Mouse (Mus musculus) heart, adult 18-20 months (tissue): ENCODE data around the gene Mtln. TPM values are rescaled to one million over a fixed set of nuclear protein-coding genes. Genes with fewer than 3 reads are reported as not detected.

ENCODE experiments used
- DNase-seq, 2 experiments: peaks; one replicate each; pipeline ENCODE4 v3.0.0; 2021 to 2022; ENCODE audit warnings: mixed read lengths in 1 of 2
- long read RNA-seq, 2 experiments: library from polyadenylated mRNA; stranded (forward); transcript quantifications; one replicate each; pipeline ENCODE4 v2.0.0; 2021
- total RNA-seq, 2 experiments: library from RNA; stranded (reverse); gene quantifications; 2 replicates each; pipeline ENCODE4 v1.2.3; 2021

Mtln gene
- total RNA-seq = 10 to 100 TPM; 53.2 to 69.3 TPM
- long read RNA-seq, experiment 1, transcript Mtln-201 (2 exons, 800 nt) = major isoform, 104 of 105 reads
- long read RNA-seq, experiment 1, partial matches to known transcripts = 1 of 105 reads
- long read RNA-seq, experiment 1, other reads (novel, unspliced or antisense) = 0 of 105 reads
- long read RNA-seq, experiment 2, transcript Mtln-201 (2 exons, 800 nt) = major isoform, 71 of 71 reads
- long read RNA-seq, experiment 2, partial matches to known transcripts = 0 of 71 reads
- long read RNA-seq, experiment 2, other reads (novel, unspliced or antisense) = 0 of 71 reads

DNA sequence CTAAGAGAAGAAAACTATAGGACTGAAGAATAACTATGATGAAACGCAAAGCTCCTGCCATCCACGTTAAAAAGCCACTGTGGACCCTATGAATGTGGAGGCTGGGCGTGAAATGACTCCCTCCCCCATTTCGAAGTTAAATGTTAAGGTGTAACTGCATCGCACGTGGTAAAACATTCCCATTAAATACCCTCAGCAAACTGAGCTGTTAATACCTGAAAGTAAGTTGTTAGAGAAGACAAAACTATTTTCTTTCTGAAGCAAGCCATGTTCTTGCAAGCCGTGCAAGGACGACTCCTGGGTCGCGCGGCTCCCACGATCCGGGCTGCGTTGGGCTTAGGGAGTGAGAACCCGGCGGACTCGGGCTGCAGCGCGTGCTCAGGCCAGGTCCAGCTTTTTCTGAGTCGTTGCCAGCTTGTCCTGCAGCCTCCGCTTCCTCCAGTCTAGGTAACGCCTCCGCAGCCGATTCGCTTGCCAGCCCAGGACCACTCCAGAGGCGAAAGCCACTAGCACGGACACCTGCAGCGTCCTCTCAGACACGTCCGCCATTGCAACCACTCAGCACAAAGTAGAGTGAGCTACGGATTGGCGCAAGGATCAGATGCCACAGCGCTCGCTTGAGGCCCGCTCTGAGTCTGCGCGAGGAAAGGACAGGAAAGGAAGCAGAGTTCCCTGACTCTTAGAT, at the start of gene Mtln:
TSS of gene Mtln (minus strand) at position 570 of the 685 bp plus-strand sequence.
- DNase-seq = peak; percentile 92

DNA sequence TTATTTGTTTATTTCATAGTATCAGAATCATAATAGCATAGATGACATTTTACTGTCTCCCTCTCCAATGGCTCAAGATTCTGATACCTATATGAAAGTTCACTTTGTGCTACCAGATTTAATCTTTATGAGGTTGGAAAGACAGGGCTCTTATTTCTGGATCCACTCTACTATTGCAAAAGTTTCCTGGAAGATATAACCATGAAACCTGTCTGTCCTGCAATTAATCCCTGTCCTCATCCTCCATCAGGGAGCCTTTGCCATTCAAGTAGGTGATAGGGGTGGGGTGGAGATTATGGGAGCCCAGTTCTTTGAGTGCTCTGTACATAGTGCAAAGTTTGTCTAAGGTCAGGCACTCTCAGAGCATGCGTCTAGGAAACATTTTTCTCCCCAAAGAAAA, 49.1 kb upstream of the Mtln start:
- DNase-seq = no peak

DNA sequence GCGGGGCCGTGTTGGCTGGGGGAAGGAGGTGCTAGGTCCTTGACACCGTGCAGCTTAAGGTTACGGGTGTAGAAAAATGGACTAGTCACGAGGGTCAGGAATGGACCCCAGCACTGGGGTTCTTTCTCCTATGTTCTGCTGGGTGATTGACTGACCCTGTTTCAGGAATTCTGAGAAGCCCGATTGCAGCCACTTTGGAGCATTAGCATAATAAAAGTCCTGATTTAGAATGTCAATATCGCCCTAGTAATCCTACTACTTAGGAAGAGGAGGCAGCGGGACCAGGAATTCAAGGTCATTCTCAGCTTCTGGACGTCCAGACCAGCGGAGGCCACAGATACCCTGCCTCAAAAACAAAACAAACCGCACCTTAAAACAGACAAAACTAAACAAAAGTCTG, 47.1 kb upstream of the Mtln start:
- DNase-seq = no peak

DNA sequence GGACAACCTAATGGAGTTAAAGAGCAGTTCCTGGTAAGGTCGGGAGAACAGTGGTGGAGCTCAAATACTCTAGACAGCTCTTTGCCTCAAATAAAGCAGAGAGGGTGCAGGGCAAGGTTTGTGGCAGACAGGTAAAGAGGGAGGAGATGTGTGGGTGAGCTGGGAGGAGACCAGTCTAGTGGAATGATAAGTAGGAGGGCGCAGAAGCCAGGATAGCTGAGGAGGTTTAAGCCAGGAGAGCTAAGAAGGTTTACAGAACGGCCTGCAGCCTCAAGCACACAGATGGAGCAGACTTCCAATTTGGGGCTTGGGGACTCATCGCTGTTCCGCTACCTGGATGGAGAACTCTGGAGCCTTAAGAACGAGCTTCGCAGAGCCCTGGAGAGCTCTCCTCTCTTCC, 46.3 kb upstream of the Mtln start, which contains the start of gene Acoxl:
TSS of gene Acoxl (plus strand) at position 301 of the 400 bp plus-strand sequence.
- DNase-seq = no peak

DNA sequence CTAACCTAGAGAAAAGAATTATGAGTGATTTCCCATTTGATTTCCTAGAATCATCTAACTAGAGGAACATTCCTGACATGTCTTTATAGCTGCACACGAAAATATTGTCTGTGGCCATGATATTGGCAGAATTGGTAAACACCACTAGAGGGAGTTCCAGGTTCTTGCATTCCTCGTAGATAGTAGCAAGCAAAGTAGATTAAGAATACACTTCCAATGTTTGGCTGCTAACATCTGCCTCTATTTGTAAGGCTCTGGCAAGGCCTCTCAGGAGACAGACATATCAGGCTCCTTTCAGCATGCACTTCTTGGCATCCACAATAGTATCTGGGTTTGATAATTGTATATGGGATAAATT, 40.5 kb upstream of the Mtln start:
- DNase-seq = peak in 1 of 2 experiments; percentile 20

DNA sequence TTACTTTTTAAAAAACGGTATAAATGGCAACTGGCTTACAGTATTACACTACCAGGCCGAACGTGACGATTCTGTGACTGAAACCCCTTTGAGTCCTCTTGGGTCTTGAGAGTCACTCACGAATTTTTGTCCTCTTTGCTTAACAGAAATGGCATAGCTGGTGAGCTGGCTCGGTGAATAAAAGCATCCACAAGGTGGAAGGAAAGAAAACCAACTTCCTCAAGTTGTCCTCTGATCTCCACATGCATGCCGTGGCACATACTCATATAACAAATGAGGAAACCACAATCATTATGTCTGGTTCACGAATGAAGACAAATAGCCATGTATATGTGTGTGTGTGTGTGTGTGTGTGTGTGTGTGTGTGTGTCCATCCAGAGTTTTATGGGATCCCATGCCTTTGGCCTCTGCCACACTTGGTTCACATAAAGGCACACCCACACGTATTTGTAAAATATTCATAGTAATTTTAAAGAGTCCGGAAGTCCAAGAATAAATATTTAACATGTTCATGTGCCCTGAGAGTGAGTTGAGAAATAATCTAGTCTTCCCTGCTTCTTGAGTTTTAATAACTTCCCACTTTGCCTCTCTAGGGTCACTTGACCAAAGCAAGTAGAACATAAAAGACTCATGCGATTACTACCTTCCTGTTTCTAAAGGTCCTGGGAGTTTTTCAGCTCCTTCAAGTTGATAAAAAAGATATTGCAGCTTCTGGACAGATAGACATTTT, 40.0 kb upstream of the Mtln start:
- no peak for DNase-seq

DNA sequence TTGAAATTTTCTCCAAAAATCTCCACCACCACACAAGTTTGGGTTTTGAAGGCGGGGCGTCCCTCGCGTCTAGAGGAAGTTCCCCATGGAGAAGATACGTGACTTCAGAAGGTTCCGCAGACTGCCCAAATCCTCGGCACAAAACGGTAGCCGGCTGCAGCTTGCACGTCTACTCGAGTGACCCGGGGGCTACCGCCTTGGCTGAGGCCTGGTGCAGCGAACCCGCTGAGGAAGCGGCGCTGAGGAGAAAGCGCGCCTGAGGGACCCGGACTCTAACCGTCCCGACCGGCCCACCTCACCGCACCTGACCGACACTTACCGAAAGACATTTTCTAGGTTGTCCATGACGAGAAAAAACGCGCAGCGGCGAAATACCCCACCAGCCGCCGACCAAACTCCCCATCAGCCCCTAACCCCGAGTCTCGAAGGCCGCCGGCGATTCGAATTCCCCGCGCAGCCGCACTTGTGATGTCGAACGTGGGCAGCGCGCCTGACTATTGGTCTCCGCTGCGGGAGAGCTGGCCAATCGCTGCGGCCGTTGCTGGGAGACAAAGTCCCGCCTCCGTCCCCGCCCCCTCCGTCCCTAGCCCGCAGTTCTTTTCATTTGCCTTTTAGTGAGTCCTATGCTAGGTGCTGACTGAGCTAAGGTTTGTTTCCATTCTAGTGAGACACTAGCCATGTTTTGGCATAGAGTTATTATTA, 39.3 kb upstream of the Mtln start, which contains the start of gene Bub1:
TSS of gene Bub1 (minus strand) at position 465 of the 702 bp plus-strand sequence.
- DNase-seq = peak; percentile 93 to 94

DNA sequence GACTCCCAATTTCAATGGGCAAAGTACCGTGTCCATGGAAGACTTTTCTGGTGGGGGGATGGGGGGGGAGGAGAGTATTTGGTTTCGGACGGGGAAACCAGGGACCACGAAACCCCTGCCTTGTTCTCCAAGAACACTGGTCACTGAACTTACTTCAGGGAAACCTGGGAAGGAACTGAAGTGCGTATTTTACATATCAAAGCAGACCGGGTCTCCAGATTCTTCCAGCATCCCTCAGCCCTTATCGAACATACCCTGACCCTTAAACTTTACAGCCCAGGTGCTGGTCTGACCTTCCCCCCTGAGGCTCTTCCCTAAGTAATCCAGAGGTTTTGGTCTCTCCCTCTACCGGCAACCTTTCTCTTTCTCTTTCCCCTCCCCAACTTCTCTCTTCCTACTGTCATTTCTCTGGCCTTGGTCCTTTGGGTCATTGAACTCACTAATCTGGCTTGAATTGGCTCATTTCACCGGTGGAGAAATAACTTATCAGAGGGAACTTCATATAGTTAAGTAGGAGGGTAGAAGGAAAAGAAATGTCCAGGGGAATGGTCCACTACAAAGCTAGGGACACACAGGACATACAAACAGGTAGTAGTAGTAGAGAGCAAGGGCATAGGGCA, 2.5 kb downstream of the Mtln start:
- no peak for DNase-seq

DNA sequence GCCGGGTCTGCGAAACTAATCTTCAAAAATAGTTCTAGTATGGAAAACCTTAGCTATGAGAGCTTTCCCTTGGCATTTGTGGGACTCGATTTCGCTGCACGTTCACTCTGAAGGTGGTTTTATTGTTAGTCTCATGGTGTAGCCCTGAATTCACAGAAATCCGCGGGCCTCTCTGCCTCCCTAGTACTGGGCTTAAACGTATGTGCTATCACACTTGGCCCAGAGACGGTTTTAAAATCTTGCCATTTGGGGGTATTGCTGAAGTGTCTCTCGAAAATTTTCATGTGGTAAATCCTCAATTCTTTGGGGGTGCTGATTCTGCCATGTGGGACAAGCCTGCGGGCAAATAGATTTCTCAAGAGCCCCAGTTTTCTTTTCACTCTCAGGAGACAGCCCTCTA, 3.1 kb downstream of the Mtln start:
- no peak for DNase-seq

DNA sequence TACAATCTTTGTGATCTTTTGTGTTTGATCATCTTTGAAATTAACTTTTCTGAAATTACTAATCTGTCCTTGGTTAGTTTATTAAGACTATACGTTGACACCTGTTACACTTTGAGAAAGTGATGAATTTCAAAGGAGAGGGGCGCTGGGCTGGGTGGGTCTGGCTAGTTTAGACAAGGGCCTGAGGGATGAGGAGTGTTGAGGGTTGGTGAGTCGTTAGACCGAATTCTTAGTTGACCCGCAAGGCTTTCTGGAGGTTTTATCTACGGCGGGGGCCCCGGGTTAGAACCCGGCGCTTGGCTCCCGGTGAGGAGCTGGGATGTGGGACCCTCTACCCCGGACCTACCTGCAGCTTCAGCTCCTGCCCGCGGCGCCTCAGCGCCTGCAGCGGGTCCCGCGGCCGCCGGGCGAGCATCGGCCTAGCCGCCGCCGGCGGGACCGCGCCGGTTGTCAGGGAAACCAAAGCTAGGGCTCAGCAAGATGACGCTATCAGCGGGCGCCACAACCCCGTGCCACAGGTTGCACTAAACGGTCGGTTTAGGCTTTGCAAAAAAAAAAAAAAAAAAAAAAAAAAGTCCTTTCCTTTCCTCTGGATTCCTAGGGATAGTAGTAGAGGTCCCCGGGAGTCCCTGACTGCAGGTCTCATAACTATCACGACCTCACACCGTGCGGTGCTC, 3.7 kb downstream of the Mtln start, which contains the start of gene Nphp1:
TSS of gene Nphp1 (minus strand) at position 458 of the 677 bp plus-strand sequence.
- peak; percentile 90 for DNase-seq

DNA sequence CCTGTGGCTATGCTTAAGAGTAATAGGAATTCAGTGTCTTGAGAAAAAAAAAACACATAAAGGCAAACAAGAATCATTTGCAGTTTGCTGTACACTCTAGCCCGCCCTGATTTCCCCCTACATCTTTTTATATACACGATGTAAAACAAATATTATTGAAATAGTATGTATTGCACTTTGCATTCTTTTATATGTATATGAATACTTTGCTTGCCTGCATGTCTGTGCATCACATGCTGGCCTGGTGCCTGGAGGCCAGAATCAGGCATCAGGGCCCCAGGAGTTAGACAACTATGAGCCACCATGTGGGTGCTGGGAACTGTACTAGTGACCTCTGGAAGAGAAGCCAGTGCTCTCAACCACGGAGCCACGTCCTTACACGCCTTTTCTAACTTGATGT, 5.1 kb downstream of the Mtln start:
- DNase-seq = no peak

DNA sequence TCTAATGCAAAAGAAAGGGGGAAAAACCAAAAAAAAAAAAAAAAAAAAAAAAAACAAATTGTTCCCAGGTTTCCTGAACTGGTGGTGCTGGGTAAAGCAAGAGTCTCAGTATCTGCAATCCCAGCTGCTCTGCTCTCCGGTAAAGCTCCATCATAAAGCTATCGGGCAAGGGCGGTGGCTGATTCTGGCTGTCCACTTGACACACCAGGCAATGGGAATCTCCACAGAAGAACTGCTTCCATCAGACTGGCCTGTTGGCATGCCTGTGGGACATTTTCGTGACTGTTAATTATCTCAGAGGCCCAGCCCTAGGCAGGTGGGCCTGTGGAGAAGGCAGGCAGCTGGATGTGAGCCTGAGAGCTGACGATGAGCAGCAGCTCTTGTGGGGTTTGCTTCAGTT, 13.8 kb downstream of the Mtln start:
- no peak for DNase-seq

DNA sequence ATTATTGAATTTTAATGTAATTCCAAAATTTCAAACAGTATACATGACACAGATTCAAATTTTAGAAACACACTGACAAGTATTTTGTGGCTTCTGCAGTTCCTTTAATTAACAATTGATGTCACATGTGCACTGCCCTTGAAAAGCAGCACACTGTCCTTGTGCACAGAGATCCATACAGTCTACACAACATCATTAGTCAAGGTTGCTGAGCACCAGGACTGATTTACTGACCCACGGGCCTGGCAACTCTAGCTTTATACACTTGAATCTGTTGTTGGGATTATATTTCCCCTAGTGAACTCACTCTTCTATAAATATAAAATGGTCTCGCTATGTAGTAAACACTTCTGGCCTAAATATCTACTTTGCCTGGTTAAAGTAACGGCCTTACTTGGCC, 17.3 kb downstream of the Mtln start:
- DNase-seq = no peak

DNA sequence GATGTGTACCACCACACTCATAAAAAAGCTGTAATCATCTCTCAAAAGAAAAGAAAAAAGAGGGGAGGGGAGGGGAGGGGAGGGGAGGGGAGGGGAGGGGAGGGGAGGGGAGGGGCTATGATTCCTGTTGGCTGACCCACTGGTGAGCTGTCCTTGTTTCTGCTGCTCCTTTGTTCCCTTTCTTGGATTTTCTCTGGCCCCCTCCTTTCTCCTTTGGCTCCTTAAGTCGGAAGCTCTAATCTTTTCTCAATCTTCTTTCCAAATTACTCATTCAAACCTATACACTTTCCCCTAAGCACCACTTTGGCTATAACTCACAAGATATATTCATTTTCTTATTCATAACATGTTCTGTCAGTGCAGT, 17.7 kb downstream of the Mtln start:
- no peak for DNase-seq

DNA sequence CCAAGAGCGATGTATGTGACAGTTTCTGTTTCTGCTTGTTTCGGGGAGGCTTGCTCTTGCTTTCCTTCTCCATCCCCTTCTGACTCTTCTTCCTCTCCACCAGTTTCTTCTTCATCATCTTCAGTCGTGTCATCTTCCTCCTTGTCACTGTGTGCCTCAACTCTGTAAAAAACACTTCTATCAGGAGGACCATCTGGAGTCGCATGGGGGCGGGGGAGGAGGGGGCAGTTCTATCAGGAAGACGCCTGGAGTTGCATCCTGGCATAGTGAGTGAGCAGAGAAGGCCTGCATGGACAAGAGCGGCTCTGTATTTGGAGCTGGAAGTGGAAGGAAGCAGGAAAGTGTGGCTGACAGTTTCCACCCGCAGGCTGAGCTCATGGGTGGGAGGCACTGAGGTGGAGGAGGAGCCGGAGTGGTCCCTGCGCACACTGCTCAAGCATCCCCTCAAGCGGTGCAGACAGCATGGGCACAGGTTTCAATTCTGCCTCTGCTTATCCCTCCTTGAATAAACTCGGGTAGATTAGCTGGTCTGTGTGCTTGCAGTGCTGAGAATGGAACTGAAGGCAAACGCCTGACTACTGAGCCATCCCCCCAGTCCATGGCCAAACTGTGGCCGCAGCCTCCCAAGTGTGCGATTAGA, 18.2 kb downstream of the Mtln start:
- DNase-seq = no peak

DNA sequence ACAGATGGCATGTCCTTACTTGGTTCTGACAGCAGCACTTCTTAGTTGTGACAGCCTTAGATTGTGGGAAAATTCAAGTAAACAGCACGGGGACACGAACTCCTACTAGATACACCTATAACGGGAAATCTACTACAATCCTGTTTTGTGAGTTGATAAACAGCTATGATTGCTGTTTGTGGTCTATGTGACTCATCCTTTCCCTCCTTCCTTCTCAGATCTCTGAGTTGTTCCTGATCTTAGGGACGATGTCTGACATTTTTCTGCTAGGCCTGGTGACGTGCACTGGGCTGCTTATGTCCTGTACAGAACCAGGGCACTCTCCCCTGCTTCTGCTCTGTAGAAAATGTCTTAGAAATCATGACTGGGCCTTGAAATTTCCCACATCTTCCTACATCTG, 30.7 kb downstream of the Mtln start:
- no peak for DNase-seq

DNA sequence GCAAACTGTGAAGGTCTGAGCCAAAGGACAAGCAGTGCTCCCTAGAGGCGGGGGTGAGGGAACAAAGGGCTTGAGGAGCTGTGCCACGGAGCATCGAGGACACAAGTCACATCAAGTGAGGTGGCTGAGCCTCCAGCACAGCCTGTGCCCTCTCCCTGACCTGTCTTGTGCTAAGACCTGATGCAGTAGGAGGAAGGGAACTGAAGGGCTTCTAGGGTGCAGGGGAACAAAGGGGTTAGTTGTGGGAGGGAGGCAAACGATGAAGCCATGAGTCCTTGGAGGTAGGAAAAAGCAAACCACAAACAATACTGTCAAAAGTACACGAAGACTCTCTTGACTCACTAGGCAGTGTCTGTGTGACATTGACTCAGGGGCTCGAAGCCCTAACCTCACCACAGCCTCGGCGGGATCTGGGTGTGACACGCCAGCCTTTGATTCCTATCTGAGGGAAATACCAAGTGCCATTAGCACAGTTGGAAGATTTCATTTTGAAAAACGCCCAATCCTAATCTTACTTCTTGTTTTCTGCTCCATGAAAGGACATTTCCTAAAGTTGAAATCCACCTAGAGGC, 31.8 kb downstream of the Mtln start:
- no peak for DNase-seq

DNA sequence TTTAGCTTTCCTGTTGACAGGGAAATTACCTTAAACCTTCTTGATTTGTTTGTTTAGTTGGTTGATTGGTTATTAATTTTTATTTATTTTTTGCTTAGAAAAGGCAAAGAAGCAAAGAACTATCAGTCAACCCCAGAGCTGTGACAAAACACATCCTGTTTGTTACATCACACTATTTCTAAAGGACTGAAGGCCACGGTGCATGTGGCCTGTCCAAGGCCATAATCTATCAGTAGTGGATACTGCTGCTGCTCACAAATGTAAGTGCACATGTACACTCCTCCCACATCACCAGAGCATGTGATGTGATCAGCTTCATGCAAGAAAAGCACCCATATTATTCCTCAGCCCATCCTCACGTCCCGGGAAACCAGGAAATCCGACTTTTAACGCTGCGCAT, 32.3 kb downstream of the Mtln start:
- no peak for DNase-seq

DNA sequence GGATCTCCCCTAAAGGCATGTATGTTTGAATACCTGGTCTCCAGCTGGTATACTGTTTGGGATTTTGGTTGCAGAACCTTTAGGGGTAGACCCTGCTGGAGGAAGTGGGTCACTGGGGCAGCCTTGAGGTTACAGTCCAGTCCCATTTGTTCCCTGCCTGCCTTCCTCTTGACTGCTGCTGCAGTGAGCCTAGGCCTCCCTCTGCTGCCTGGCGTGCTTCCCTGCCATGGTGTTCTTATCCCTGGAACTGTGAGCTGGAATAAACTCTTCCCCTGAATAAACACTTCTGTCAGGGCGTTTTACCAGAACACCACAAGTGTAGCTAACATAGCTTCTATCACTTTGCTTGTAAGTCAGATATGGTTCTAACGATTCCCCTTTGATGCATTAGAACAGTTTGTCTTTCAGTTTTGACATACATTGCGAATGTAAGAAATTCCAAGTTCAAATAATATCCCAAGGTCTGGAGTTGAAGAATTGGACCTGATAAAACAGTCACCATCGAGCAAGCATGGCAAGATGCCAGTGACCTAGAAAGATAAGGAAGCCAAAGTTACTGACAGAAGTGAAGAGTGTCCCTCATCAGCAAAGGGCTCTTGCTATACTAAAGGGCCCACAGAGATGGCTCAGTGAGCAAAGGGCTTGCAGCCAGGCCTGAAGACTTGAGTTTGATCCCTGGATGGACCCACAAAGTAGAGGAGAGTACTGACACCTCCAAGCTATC, 33.0 kb downstream of the Mtln start:
- DNase-seq = peak; percentile 29 to 46

DNA sequence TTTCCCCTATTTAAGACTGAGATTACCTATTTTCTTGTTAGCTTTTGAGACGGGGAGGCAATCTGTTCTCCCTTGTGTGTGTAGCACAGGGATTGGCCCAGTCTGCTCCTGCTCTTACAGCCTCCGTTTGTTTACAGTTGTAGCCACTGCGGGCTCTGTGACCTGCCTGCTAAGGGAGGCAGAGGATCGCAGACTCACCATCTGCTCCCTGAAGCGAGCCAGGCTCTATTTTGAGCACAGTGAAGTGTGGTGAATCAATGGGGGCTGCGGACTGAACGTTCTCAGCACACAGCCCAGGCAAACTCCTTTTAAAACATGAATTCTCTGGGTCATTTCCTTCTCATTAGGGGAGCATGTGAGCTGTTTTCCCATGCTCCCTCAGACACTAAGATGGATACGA, 35.1 kb downstream of the Mtln start:
- peak; percentile 41 to 42 for DNase-seq
